Mouse (Mus musculus) intestine, embryonic 16.5 days (tissue): Measurements from ENCODE around the gene Ripk1. TPM values are rescaled to one million over a fixed set of nuclear protein-coding genes. Genes with fewer than 3 reads are reported as not detected.
"Not testable (repeated sequence)": the region's sequence is repeated elsewhere in the genome, so short reads cannot be mapped to it uniquely, and the experiment has no call there.

ENCODE experiments used
- ATAC-seq: fragments of 200-750 bp; cut with Nextera tagmentation; 2 replicates; pipeline ENCODE4 v1.8.0; 2017; ENCODE audit warnings: moderate TSS enrichment, moderate library complexity
- H3K27ac ChIP-seq: fragments of 300-500 bp; sonication (generic); 2 replicates; pipeline ENCODE4 v1.5.1; 2014; ENCODE audit warnings: mild to moderate bottlenecking, low read length
- H3K27me3 ChIP-seq: fragments of 300-500 bp; sonication (generic); replicated peaks from 2 replicates; pipeline ENCODE4 v1.6.1; 2014; ENCODE audit warnings: low read length, control low read depth, mixed read lengths; ENCODE audit not compliant: control insufficient read depth, insufficient read depth
- H3K36me3 ChIP-seq: fragments of 300-500 bp; sonication (generic); 2 replicates; pipeline ENCODE4 v1.6.1; 2014; ENCODE audit warnings: low read length, control low read depth; ENCODE audit not compliant: control insufficient read depth, insufficient read depth
- H3K4me1 ChIP-seq: fragments of 300-500 bp; sonication (generic); 2 replicates; pipeline ENCODE4 v1.6.1; 2014; ENCODE audit warnings: low read length, control low read depth, mixed read lengths; ENCODE audit not compliant: control insufficient read depth, insufficient read depth
- H3K4me2 ChIP-seq: fragments of 300-500 bp; sonication (generic); 2 replicates; pipeline ENCODE4 v1.6.1; 2014; ENCODE audit warnings: low read depth, low read length, control low read depth
- H3K4me3 ChIP-seq: fragments of 300-500 bp; sonication (generic); 2 replicates; pipeline ENCODE4 v1.5.1; 2014; ENCODE audit warnings: mild to moderate bottlenecking, low read length
- H3K9ac ChIP-seq: fragments of 300-500 bp; sonication (generic); 2 replicates; pipeline ENCODE4 v1.6.1; 2014; ENCODE audit warnings: low read depth, low read length
- H3K9me3 ChIP-seq: fragments of 300-500 bp; sonication (generic); 2 replicates; pipeline ENCODE4 v1.6.1; 2016; ENCODE audit warnings: low read length, control low read depth; ENCODE audit not compliant: control insufficient read depth
- whole genome bisulfite sequencing: fragments of 180-500 bp; shearing (Covaris S2); extraction: QIAGEN DNeasy Blood & Tissue Kit; methylation state at CpG from one replicate; pipeline ENCODE4 v1.1.7; 2014; 5-methylcytosine and 5-hydroxymethylcytosine counted together
- polyA plus RNA-seq: library from polyadenylated mRNA; unstranded; fragments of >200 nt; fragmentation: Nextera tagmentation; extraction: Ambion mirVana; gene quantifications from 2 replicates; pipeline ENCODE4 v1.2.1, GENCODE M21; 2015

The Ripk1 gene
- polyA plus RNA-seq, 1 experiment from 2014 or later, result 16.4 TPM

DNA sequence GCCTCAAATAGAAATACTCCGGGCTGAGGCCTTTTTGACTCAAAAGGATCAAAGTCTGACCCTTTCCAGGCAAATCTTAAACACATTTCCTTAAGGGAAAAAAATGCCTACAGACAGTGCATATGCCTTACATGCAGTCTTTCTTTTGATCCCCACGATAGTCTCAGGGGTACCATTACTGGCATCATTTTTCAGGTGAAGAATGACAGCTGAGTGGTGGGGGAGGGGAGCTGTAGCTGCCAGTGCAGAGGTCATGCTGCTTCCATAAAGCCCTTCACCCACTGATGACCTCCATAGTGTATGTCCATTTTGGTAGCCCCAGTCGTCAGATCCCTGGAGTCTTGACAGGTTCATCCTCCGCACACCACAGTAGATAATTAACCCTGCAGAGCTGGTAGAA is 68.1 kb downstream of the Ripk1 start:
- no peak for ATAC-seq
- no peaks in the 10 kb centered on the region for H3K27me3 ChIP-seq
- no peak overlapping the region for H3K4me3 ChIP-seq
- H3K36me3 ChIP-seq, result no peaks in the 10 kb centered on the region
- H3K9me3 ChIP-seq, result no peaks in the 10 kb centered on the region
- H3K9ac ChIP-seq, result no peak overlapping the region
- H3K27ac ChIP-seq, result no peak overlapping the region
- 49% methylated on average over 4 of the region's 4 CpGs for WGBS
- H3K4me2 ChIP-seq, result no peak overlapping the region
- no peaks in the 10 kb centered on the region for H3K4me1 ChIP-seq

DNA sequence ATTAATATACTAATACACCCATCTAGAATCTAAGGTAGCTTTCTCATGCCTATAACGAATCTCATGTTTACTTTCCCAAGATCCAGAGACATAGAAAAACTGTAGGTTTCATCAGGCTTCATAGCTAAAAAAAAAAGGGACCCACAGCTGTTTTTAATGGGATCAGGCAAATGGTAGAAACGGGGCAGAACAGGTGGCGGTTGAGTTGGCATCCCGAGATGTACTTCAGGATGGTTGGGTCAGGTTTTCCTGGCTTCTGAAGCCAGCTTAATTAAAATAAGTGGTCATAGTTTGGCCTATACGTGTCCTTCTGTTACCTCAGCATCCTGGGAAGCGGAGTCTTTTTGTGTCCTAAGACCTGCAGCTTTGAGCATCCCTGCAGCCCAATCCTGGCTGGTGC is 69.7 kb downstream of the Ripk1 start:
- Histone ChIP-seq H3K4me1 (peaks cover 4% of the 10 kb centered on the region; the same call in 1 of the 2 replicates), H3K4me3 (no peak overlapping the region), H3K36me3 (no peaks in the 10 kb centered on the region), H3K9me3 (no peaks in the 10 kb centered on the region), H3K27ac (no peak overlapping the region), H3K9ac (no peak overlapping the region), H3K4me2 (no peak overlapping the region), H3K27me3 (no peaks in the 10 kb centered on the region)
- 90% methylated on average over 6 of the region's 6 CpGs for WGBS
- ATAC-seq, result no peak

DNA sequence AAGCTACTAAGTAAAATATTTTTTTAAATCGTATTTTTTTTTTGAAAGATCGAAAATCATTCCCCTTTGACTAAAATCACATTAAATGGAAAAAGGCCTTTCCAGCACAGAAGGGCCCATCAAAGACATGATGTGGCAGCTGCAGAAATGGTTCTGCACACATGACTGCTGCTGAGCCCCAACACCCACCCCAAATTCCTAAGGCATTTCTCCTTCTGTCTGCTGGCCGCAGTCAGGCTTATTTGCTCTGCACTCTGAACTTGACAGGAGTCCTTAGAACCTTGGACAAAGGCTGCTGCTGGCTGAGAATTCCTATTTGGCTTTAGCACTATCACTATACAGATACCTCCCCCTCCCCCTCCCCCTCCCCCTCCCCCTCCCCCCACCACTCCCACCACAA is 70.7 kb downstream of the Ripk1 start:
- WGBS, result 78% methylated on average over 3 of the region's 3 CpGs
- Histone ChIP-seq H3K9me3 (no peaks in the 10 kb centered on the region), H3K36me3 (no peaks in the 10 kb centered on the region), H3K27ac (no peak overlapping the region), H3K4me3 (no peak overlapping the region), H3K4me1 (peaks cover 4% of the 10 kb centered on the region; the same call in 1 of the 2 replicates), H3K9ac (no peak overlapping the region), H3K4me2 (no peak overlapping the region), H3K27me3 (no peaks in the 10 kb centered on the region)
- ATAC-seq, result no peak

DNA sequence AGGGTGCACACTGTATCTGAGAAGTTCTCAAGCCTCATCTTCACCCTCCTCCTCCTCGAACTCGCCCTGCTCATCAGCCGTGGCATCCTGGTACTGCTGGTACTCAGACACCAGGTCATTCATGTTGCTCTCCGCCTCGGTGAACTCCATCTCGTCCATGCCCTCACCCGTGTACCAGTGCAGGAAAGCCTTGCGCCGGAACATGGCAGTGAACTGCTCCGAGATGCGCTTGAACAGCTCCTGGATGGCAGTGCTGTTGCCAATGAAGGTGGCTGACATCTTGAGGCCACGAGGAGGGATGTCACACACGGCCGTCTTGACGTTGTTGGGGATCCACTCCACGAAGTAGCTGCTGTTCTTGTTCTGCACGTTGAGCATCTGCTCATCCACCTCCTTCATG is 72.3 kb downstream of the Ripk1 start:
- H3K4me2 ChIP-seq, H3K4me1 ChIP-seq, H3K27ac ChIP-seq, ATAC-seq, H3K4me3 ChIP-seq, H3K36me3 ChIP-seq, H3K27me3 ChIP-seq, H3K9me3 ChIP-seq, H3K9ac ChIP-seq: not testable (repeated sequence)
- WGBS, result 95% methylated on average over 9 of the region's 17 CpGs

DNA sequence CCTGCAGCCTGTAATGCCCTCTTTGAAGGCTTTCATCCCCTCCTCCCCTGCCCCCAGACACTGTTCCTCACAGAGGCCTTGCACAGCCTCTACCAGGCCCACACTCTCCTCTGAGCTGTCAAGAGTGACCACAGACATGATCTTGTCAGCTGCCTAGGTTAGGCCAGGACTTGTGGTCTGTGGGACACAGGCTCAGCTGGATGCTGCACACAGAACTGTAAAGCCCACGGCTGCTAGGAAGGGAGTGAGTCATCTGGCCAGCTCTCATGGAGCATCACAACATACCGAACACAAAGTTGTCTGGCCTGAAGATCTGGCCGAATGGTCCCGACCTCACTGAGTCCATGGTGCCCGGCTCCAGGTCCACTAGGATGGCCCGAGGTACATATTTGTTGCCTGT is 73.7 kb downstream of the Ripk1 start:
- H3K9me3 ChIP-seq, H3K36me3 ChIP-seq, H3K4me3 ChIP-seq, H3K9ac ChIP-seq, H3K27me3 ChIP-seq, ATAC-seq, H3K4me1 ChIP-seq, H3K27ac ChIP-seq: not testable (repeated sequence)
- 82% methylated on average over 6 of the region's 6 CpGs for WGBS
- H3K4me2 ChIP-seq, result 0 out of 2 replicates have a peak overlapping the region, but pooled peaks have one; percentile 85

DNA sequence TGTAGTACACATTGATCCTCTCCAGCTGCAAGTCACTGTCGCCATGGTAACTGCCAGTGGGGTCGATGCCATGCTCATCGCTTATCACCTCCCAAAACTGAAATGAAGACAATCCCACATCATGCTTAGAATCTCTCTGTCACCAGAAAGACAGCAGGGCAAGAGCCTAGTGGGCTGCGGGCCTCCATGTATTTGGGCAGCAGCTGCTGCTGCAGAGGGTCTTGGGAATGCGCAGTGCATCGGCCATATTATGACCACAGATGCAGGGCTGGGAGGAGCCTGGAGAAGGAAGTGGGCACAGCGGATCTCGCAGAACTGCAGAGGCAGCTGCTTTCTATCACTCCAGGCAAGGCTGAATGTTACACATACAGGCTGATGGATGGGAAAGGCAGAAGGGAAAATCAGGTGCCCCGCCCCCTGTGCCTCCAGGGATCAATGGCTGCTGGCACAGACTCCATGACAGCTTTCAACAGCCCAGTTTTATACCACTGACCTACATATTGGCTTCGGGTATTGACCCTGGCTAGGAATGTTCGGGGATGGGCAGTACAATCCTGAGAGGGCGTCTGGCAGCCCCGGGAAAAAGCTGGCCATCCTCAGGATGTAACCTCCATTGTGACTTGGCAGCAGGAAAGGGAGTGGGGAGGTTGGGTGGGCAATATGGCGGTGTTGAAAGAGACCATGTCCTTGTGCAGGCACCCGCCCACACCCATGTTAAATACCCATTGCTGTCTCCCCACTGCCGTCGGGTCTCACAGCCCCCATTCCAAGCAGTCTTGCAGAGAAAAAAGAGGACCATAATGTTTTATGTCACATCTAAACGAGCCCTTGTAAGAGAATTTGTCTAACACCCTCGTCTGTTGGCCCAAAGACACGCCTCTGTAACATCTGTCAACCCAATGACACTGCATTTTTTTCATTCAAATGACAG is 74.7 kb downstream of the Ripk1 start:
- H3K9ac ChIP-seq, result peak overlapping the region; percentile 78
- no peaks in the 10 kb centered on the region for H3K36me3 ChIP-seq
- ATAC-seq, result peak; percentile 47
- no peaks in the 10 kb centered on the region for H3K27me3 ChIP-seq
- peak overlapping the region; percentile 75 for H3K4me3 ChIP-seq
- peak overlapping the region; percentile 85 for H3K4me2 ChIP-seq
- peak overlapping the region; percentile 52 for H3K27ac ChIP-seq
- no peaks in the 10 kb centered on the region for H3K9me3 ChIP-seq
- WGBS, result 30% methylated on average over 20 of the region's 20 CpGs
- H3K4me1 ChIP-seq, result peaks cover 4% of the 10 kb centered on the region; the same call in 1 of the 2 replicates

DNA sequence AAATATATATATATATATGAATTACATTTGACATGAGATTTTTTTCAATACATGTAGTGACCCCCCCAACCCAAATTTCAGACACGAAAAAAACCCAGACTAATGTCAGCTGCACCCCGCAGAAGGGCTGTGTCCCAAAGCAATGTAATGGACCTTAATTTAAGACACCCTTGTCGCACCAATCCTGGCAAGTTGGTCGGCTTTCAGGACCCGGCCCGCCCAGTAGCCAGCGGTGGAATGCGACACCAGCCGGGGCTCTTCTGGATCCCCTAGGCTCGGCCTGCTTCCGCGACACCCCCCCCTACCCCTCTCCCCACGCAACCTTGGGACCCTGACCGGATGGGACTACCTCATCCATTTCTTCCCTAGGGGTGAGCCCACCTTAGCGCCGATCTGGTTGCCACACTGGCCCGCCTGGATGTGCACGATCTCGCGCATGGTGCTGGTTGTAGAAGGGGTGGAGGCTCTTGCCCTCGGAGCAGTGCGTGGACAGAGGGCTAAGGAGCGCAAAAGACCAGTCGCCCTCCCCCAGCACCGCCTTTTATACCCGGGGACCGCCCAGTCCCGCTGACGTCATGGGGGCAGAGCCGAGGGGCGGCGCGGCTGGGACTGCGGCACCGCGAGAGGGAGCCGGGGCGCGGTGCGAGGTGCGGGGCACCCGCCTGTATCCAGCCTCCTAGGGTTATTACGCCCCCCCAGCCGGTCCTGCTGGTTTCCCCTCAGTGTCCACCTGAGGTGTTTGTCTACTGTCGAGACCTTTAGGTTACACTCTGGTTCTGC is 75.5 kb downstream of the Ripk1 start, which contains the start of gene Tubb2a:
Gene Tubb2a (minus strand): TSS at position 516 of the 780 bp plus-strand sequence.
- ATAC-seq, result peak; percentile 88
- WGBS, result under 1% methylated on average over 45 of the region's 45 CpGs
- Histone ChIP-seq H3K27ac (peak within 1 kb of the TSS; percentile 52), H3K9ac (peak within 1 kb of the TSS; percentile 78), H3K4me3 (peak within 1 kb of the TSS; percentile 75), H3K9me3 (no peaks in the 10 kb centered on the region), H3K36me3 (no peaks in the 10 kb centered on the region), H3K27me3 (no peaks in the 10 kb centered on the region), H3K4me1 (peaks cover 4% of the 10 kb centered on the region; the same call in 1 of the 2 replicates), H3K4me2 (peak within 1 kb of the TSS; percentile 85)

DNA sequence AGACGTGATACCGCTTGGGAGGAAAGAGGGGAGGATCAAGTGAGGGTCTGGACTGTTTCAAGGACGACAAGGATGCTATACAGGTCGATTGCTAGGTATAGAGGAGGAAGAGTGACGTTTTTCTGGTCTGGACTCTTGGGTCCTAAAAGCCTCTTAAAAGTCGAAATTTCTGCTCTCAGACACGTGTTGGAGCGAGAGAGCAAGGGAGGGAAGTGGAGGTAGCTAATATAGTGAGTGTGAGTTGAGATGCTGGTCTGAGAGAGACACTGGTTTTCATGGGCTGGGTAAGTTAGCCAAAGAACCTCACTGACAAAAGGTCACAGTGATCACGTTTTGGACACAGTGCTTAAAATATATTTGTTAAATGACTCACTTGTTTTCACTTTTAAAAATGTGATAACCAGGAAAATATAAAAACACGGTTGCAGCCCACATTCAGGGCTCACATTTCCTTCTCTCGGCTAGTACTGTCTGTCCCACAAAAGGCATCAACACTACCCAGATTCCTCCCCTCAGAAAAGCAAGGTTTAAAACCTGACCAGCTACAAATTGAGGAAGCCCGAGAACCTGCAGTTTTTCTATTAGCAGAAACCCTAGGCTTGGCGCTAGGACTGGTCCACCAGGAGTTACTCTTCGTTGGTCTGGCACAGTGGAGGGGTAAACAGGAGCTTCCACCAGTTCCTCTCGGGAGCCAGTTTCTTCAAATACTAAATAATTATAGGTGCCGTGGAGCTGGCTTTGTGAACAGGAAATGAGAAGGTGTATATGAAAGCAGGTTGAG is 76.5 kb downstream of the Ripk1 start:
- H3K9me3 ChIP-seq, result no peaks in the 10 kb centered on the region
- WGBS, result 41% methylated on average over 16 of the region's 16 CpGs
- 0 out of 2 replicates have a peak overlapping the region, but pooled peaks have one; percentile 78 for H3K9ac ChIP-seq
- peaks cover 4% of the 10 kb centered on the region; the same call in 1 of the 2 replicates for H3K4me1 ChIP-seq
- 0 out of 2 replicates have a peak, but pooled peaks have one; percentile 4 for ATAC-seq
- no peaks in the 10 kb centered on the region for H3K27me3 ChIP-seq
- H3K4me3 ChIP-seq, result no peak overlapping the region
- no peak overlapping the region for H3K27ac ChIP-seq
- peak overlapping the region; percentile 85; the same call in 1 of the 2 replicates for H3K4me2 ChIP-seq
- no peaks in the 10 kb centered on the region for H3K36me3 ChIP-seq
